Mouse (Mus musculus) heart, postnatal 0 days (tissue): Measurements from ENCODE around the gene Vtn. TPM values are rescaled to one million over a fixed set of nuclear protein-coding genes. Genes with fewer than 3 reads are reported as not detected.

Experiments used
- ATAC-seq: fragments of 200-750 bp; cut with Nextera tagmentation; 2 replicates; pipeline ENCODE4 v1.8.0; 2017; ENCODE audit warnings: low read depth, moderate number of reproducible peaks, moderate library complexity; ENCODE audit not compliant: insufficient read depth
- DNase-seq: peaks from one replicate; pipeline ENCODE4 v3.0.0-alpha.2; 2016; ENCODE audit warnings: low spot score
- H3K27ac ChIP-seq: fragments of 300-500 bp; sonication (generic); 2 replicates; pipeline ENCODE4 v1.5.1; 2014; ENCODE audit warnings: low read depth, mild to moderate bottlenecking
- H3K27me3 ChIP-seq: fragments of 300-500 bp; sonication (generic); 2 replicates; pipeline ENCODE4 v1.6.1; 2014; ENCODE audit warnings: low read length, mixed read lengths; ENCODE audit not compliant: control insufficient read depth, insufficient read depth
- H3K36me3 ChIP-seq: fragments of 300-500 bp; sonication (generic); replicated peaks from 2 replicates; pipeline ENCODE4 v1.6.1; 2014; ENCODE audit warnings: low read length, mixed read lengths; ENCODE audit not compliant: control insufficient read depth, insufficient read depth
- H3K4me1 ChIP-seq: fragments of 300-500 bp; sonication (generic); 2 replicates; pipeline ENCODE4 v1.6.1; 2014; ENCODE audit warnings: antibody characterized with exemption; ENCODE audit not compliant: control insufficient read depth, insufficient read depth
- H3K4me2 ChIP-seq: fragments of 300-500 bp; sonication (generic); 2 replicates; pipeline ENCODE4 v1.6.1; 2014; ENCODE audit warnings: low read depth, mild to moderate bottlenecking, low read length, moderate library complexity
- H3K4me3 ChIP-seq: fragments of 300-500 bp; sonication (generic); 2 replicates; pipeline ENCODE4 v1.5.1; 2014; ENCODE audit warnings: low read depth, low read length
- H3K9ac ChIP-seq: fragments of 300-500 bp; sonication (generic); replicated peaks from 2 replicates; pipeline ENCODE4 v1.6.1; 2014; ENCODE audit warnings: low read depth, low read length, mixed read lengths
- H3K9me3 ChIP-seq: fragments of 300-500 bp; sonication (generic); replicated peaks from 2 replicates; pipeline ENCODE4 v1.6.1; 2016; ENCODE audit warnings: low read length; ENCODE audit not compliant: control insufficient read depth
- CTCF ChIP-seq: IDR thresholded peaks from 2 replicates; pipeline ENCODE4 v1.5.1; 2016; ENCODE audit warnings: antibody characterized with exemption, control low read depth, low read depth
- EP300 ChIP-seq: IDR thresholded peaks from 2 replicates; pipeline ENCODE4 v1.6.1; 2016; ENCODE audit warnings: antibody characterized with exemption, low read depth
- WGBS: fragments of 180-500 bp; shearing (Covaris S2); extraction: QIAGEN DNeasy Blood & Tissue Kit; methylation state at CpG from one replicate; pipeline ENCODE4 v1.1.7; 2014; 5-methylcytosine and 5-hydroxymethylcytosine counted together
- polyA plus RNA-seq: library from polyadenylated mRNA; unstranded; fragments of >200 nt; fragmentation: Nextera tagmentation; extraction: Ambion mirVana; gene quantifications from 2 replicates; pipeline ENCODE4 v1.2.1, GENCODE M21; 2015
- total RNA-seq: library from RNA; depleted of rRNA; stranded (reverse); fragments of >200 nt; gene quantifications from 2 replicates; pipeline ENCODE4 v1.2.3, GENCODE M21; 2014; ENCODE audit warnings: low replicate concordance

The Vtn gene
- total and polyA plus RNA-seq, 2 experiments from 2014 or later, result 0.73 to 2.7 TPM

- H3K36me3 ChIP-seq, result no peaks in the 10 kb centered on the region
- no peak for ATAC-seq
- WGBS, result 71% methylated on average over 1 of the region's 1 CpGs
These were observed 37.0 kb upstream of the Vtn start for GRCm38 (mm10) chr11:78461894-78462293.

GRCm38 (mm10) chr11:78462669-78463068 lies 36.2 kb upstream of the Vtn start:
- Histone ChIP-seq H3K27ac (no peak overlapping the region), H3K9me3 (no peaks in the 10 kb centered on the region), H3K36me3 (no peaks in the 10 kb centered on the region), H3K9ac (no peak overlapping the region), H3K27me3 (no peaks in the 10 kb centered on the region), H3K4me1 (0 out of 2 replicates have a peak, but pooled peaks cover 3% of the 10 kb centered on the region), H3K4me3 (no peak overlapping the region), H3K4me2 (no peak overlapping the region)
- no peak for DNase-seq
- ATAC-seq, result no peak
- WGBS, result 84% methylated on average over 5 of the region's 5 CpGs
- TF ChIP-seq EP300 (no peak), CTCF (no peak)

More at GRCm38 (mm10) chr11:78461894-78462293, 37.0 kb upstream of the Vtn start:
- no peak for DNase-seq
- Histone ChIP-seq H3K27me3 (no peaks in the 10 kb centered on the region), H3K4me2 (no peak overlapping the region), H3K4me1 (no peaks in the 10 kb centered on the region), H3K9me3 (no peaks in the 10 kb centered on the region), H3K9ac (no peak overlapping the region), H3K27ac (no peak overlapping the region), H3K4me3 (no peak overlapping the region)
- no peak for TF ChIP-seq EP300
- no peak for TF ChIP-seq CTCF

GRCm38 (mm10) chr11:78463286-78464036 lies 35.4 kb upstream of the Vtn start:
- no peak for DNase-seq

GRCm38 (mm10) chr11:78465116-78465515 lies 33.8 kb upstream of the Vtn start:
- peak overlapping the region; percentile 89 for H3K4me3 ChIP-seq
- no peaks in the 10 kb centered on the region for H3K36me3 ChIP-seq
- no peaks in the 10 kb centered on the region for H3K27me3 ChIP-seq
- 45% methylated on average over 9 of the region's 9 CpGs for WGBS
- no peaks in the 10 kb centered on the region for H3K9me3 ChIP-seq
- TF ChIP-seq CTCF (no peak), EP300 (no peak)
- no peak overlapping the region for H3K27ac ChIP-seq
- peak overlapping the region; percentile 67; the same call in 1 of the 2 replicates for H3K9ac ChIP-seq
- peak overlapping the region; percentile 95 for H3K4me2 ChIP-seq
- H3K4me1 ChIP-seq, result 0 out of 2 replicates have a peak, but pooled peaks cover 4% of the 10 kb centered on the region
- DNase-seq (no peak), ATAC-seq (no peak)

More at GRCm38 (mm10) chr11:78463286-78464036, 35.4 kb upstream of the Vtn start:
- TF ChIP-seq EP300, result no peak
- no peak for TF ChIP-seq CTCF
- Histone ChIP-seq H3K27ac (no peak overlapping the region), H3K4me3 (no peak overlapping the region), H3K9me3 (no peaks in the 10 kb centered on the region), H3K27me3 (no peaks in the 10 kb centered on the region), H3K9ac (no peak overlapping the region), H3K36me3 (no peaks in the 10 kb centered on the region), H3K4me2 (no peak overlapping the region), H3K4me1 (0 out of 2 replicates have a peak, but pooled peaks cover 4% of the 10 kb centered on the region)
- WGBS, result 40% methylated on average over 13 of the region's 13 CpGs
- no peak for ATAC-seq

GRCm38 (mm10) chr11:78465568-78466180 lies 33.2 kb upstream of the Vtn start, which contains the start of gene Slc46a1:
Gene Slc46a1 (plus strand): TSS chr11:78465697.
- no peak for TF ChIP-seq EP300
- no peak for TF ChIP-seq CTCF
- Histone ChIP-seq H3K9me3 (no peaks in the 10 kb centered on the region), H3K27ac (peak within 1 kb of the TSS; percentile 68), H3K4me3 (peak within 1 kb of the TSS; percentile 89), H3K9ac (peak within 1 kb of the TSS; percentile 67), H3K36me3 (no peaks in the 10 kb centered on the region), H3K27me3 (no peaks in the 10 kb centered on the region), H3K4me1 (0 out of 2 replicates have a peak, but pooled peaks cover 4% of the 10 kb centered on the region), H3K4me2 (peak within 1 kb of the TSS; percentile 95)
- peak; percentile 83 for DNase-seq
- WGBS, result under 1% methylated on average over 41 of the region's 41 CpGs
- ATAC-seq, result peak; percentile 95
